Mouse (Mus musculus) layer of hippocampus, postnatal 25 days (tissue): ENCODE measurements around the gene Npw. TPM values are rescaled to one million over a fixed set of nuclear protein-coding genes. Genes with fewer than 3 reads are reported as not detected.

ENCODE experiments used
- DNase-seq, 2 experiments: peaks; one replicate each; pipeline ENCODE4 v3.0.0; 2022; ENCODE audit warnings: mixed read lengths in 2 of 2, low spot score in 1 of 2; ENCODE audit errors: extremely low spot score in 1 of 2
- total RNA-seq, 2 experiments: library from RNA; stranded (reverse); gene quantifications; 2 replicates each; pipeline ENCODE4 v1.2.3; 2021

Gene Npw
- total RNA-seq = 1 to 10 TPM; 2.1 to 2.9 TPM

GRCm38 (mm10) chr17:24658017-24658758 is at the start of gene Npw:
Gene Npw (minus strand): TSS chr17:24658457.
- no peak for DNase-seq

GRCm38 (mm10) chr17:24707801-24708425 is 49.7 kb upstream of the Npw start:
- no peak for DNase-seq

GRCm38 (mm10) chr17:24706982-24707800 is 48.9 kb upstream of the Npw start, which contains the start of gene Tbl3:
Gene Tbl3 (minus strand): TSS chr17:24707660.
- peak; percentile 94 for DNase-seq

GRCm38 (mm10) chr17:24705821-24706220 is 47.6 kb upstream of the Npw start:
- DNase-seq = no peak

GRCm38 (mm10) chr17:24701251-24701650 is 43.0 kb upstream of the Npw start:
- no peak for DNase-seq

- DNase-seq = no peak
These were observed 41.2 kb upstream of the Npw start for GRCm38 (mm10) chr17:24699473-24699872.

GRCm38 (mm10) chr17:24698715-24699114 is 40.5 kb upstream of the Npw start:
- DNase-seq = no peak

GRCm38 (mm10) chr17:24697985-24698384 is 39.7 kb upstream of the Npw start:
- no peak for DNase-seq

GRCm38 (mm10) chr17:24696011-24696697 is 37.9 kb upstream of the Npw start, which contains the start of the genes Gfer and Noxo1:
Gene Gfer (minus strand): TSS chr17:24696156.
Gene Noxo1 (plus strand): TSS chr17:24696234.
- peak; percentile 66 to 72 for DNase-seq

- DNase-seq = no peak
These were observed 37.2 kb upstream of the Npw start for GRCm38 (mm10) chr17:24695326-24696010.

- DNase-seq = no peak
These were observed 34.1 kb upstream of the Npw start for GRCm38 (mm10) chr17:24692385-24692784.

GRCm38 (mm10) chr17:24689251-24690081 is 31.2 kb upstream of the Npw start, which contains the start of gene Syngr3:
Gene Syngr3 (minus strand): TSS chr17:24689955.
- DNase-seq = peak; percentile 49 to 50

- DNase-seq = no peak
These were observed 29.3 kb upstream of the Npw start for GRCm38 (mm10) chr17:24687599-24687998.

GRCm38 (mm10) chr17:24687146-24687595 is 28.9 kb upstream of the Npw start:
- DNase-seq = no peak

GRCm38 (mm10) chr17:24686514-24686913 is 28.3 kb upstream of the Npw start:
- no peak for DNase-seq

- no peak for DNase-seq
These were observed 19.3 kb upstream of the Npw start for GRCm38 (mm10) chr17:24677500-24678080.

- no peak for DNase-seq
These were observed 18.6 kb upstream of the Npw start for GRCm38 (mm10) chr17:24676877-24677276.

- DNase-seq = peak in 1 of 2 experiments; percentile 66
These were observed 17.9 kb upstream of the Npw start for GRCm38 (mm10) chr17:24676187-24676586.
